Mouse (Mus musculus): Measurements from ENCODE around the gene Heca.

DNA sequence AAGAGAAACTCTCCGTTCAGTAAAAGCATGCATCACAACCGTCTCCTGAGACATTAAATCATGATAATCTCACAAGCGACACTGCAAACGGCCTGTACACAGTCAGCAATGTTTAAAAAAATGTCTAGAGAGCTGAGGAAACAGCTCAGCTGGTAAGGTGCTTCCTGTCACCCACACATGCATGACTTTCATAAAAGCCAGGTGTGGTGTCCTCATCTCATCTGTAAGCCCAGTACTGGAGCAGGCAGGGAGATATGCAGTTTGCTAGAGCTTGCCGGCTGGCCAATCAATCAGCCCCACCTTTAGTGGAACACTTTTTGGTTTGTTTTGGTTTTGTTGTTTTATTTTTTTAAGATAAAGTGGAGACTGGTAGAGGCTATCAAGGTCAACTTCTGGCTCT is 27.9 kb downstream of the Heca start:
- TF ChIP-seq CTCF (IDR thresholded peaks at IDR 0.05; ENCODE audit: low read depth) (no peak), EP300 (IDR thresholded peaks at IDR 0.05; ENCODE audit: low read depth) (no peak)

All from liver, embryonic 14.5 days (tissue).